Mouse (Mus musculus): ENCODE measurements around the gene Cep152. TPM values are rescaled to one million over a fixed set of nuclear protein-coding genes. Genes with fewer than 3 reads are reported as not detected.

Gene Cep152
- polyA plus RNA-seq, 1 experiment from 2014 or later: 7.0 TPM

- Histone ChIP-seq H3K36me3 (ENCODE audit: control insufficient read depth, insufficient read depth, low read length) (peaks cover 32% of the 10 kb centered on the region), H3K27ac (ENCODE audit: low read length) (no peak overlapping the region), H3K4me3 (ENCODE audit: low read depth, low read length) (no peak overlapping the region), H3K27me3 (ENCODE audit: control insufficient read depth, insufficient read depth, low read length) (no peaks in the 10 kb centered on the region), H3K4me1 (ENCODE audit: control insufficient read depth, insufficient read depth, low read length) (no peaks in the 10 kb centered on the region), H3K9me3 (ENCODE audit: control insufficient read depth, low read depth, low read length) (no peaks in the 10 kb centered on the region), H3K9ac (replicated peaks; ENCODE audit: low read depth, low read length) (no peak overlapping the region), H3K4me2 (replicated peaks; ENCODE audit: low read depth, low read length) (no peak overlapping the region)
- 87% methylated on average over 11 of the region's 11 CpGs for WGBS
- no peak for ATAC-seq (ENCODE audit: insufficient number of reproducible peaks, insufficient read depth, low FRiP score, low read depth)
Observed at GRCm38 (mm10) chr2:125563884-125564283, 61.0 kb downstream of the Cep152 start.

- WGBS: 91% methylated on average over 8 of the region's 8 CpGs
- Histone ChIP-seq H3K27ac (ENCODE audit: low read length) (no peak overlapping the region), H3K36me3 (ENCODE audit: control insufficient read depth, insufficient read depth, low read length) (peaks cover 25% of the 10 kb centered on the region), H3K4me1 (ENCODE audit: control insufficient read depth, insufficient read depth, low read length) (no peaks in the 10 kb centered on the region), H3K9me3 (ENCODE audit: control insufficient read depth, low read depth, low read length) (no peaks in the 10 kb centered on the region), H3K4me3 (ENCODE audit: low read depth, low read length) (no peak overlapping the region), H3K4me2 (replicated peaks; ENCODE audit: low read depth, low read length) (no peak overlapping the region), H3K27me3 (ENCODE audit: control insufficient read depth, insufficient read depth, low read length) (no peaks in the 10 kb centered on the region), H3K9ac (replicated peaks; ENCODE audit: low read depth, low read length) (no peak overlapping the region)
- ATAC-seq (ENCODE audit: insufficient number of reproducible peaks, insufficient read depth, low FRiP score, low read depth): no peak
Observed at GRCm38 (mm10) chr2:125562407-125562806, 62.5 kb downstream of the Cep152 start.

- ATAC-seq (ENCODE audit: insufficient number of reproducible peaks, insufficient read depth, low FRiP score, low read depth): 0 out of 2 replicates have a peak, but pooled peaks have one; percentile 18
- 92% methylated on average over 6 of the region's 6 CpGs for WGBS
Observed at GRCm38 (mm10) chr2:125560037-125560436, 64.9 kb downstream of the Cep152 start.

GRCm38 (mm10) chr2:125558634-125559589 lies 66.0 kb downstream of the Cep152 start:
- WGBS: 75% methylated on average over 19 of the region's 19 CpGs
- no peak overlapping the region for H3K4me2 ChIP-seq (replicated peaks; ENCODE audit: low read depth, low read length)
- H3K27ac ChIP-seq (ENCODE audit: low read length): no peak overlapping the region
- no peak for ATAC-seq (ENCODE audit: insufficient number of reproducible peaks, insufficient read depth, low FRiP score, low read depth)
- no peaks in the 10 kb centered on the region for H3K27me3 ChIP-seq (ENCODE audit: control insufficient read depth, insufficient read depth, low read length)
- H3K36me3 ChIP-seq (ENCODE audit: control insufficient read depth, insufficient read depth, low read length): peaks cover 5% of the 10 kb centered on the region
- H3K4me1 ChIP-seq (ENCODE audit: control insufficient read depth, insufficient read depth, low read length): no peaks in the 10 kb centered on the region
- H3K9me3 ChIP-seq (ENCODE audit: control insufficient read depth, low read depth, low read length): no peaks in the 10 kb centered on the region
- H3K9ac ChIP-seq (replicated peaks; ENCODE audit: low read depth, low read length): no peak overlapping the region
- no peak overlapping the region for H3K4me3 ChIP-seq (ENCODE audit: low read depth, low read length)

More at GRCm38 (mm10) chr2:125560037-125560436, 64.9 kb downstream of the Cep152 start:
- no peaks in the 10 kb centered on the region for H3K9me3 ChIP-seq (ENCODE audit: control insufficient read depth, low read depth, low read length)
- peaks cover 10% of the 10 kb centered on the region for H3K36me3 ChIP-seq (ENCODE audit: control insufficient read depth, insufficient read depth, low read length)
- H3K4me3 ChIP-seq (ENCODE audit: low read depth, low read length): no peak overlapping the region
- no peak overlapping the region for H3K27ac ChIP-seq (ENCODE audit: low read length)
- H3K9ac ChIP-seq (replicated peaks; ENCODE audit: low read depth, low read length): no peak overlapping the region
- no peaks in the 10 kb centered on the region for H3K27me3 ChIP-seq (ENCODE audit: control insufficient read depth, insufficient read depth, low read length)
- H3K4me2 ChIP-seq (replicated peaks; ENCODE audit: low read depth, low read length): no peak overlapping the region
- no peaks in the 10 kb centered on the region for H3K4me1 ChIP-seq (ENCODE audit: control insufficient read depth, insufficient read depth, low read length)

GRCm38 (mm10) chr2:125555830-125556229 lies 69.1 kb downstream of the Cep152 start:
- Histone ChIP-seq H3K4me2 (replicated peaks; ENCODE audit: low read depth, low read length) (no peak overlapping the region), H3K36me3 (ENCODE audit: control insufficient read depth, insufficient read depth, low read length) (no peaks in the 10 kb centered on the region), H3K4me3 (ENCODE audit: low read depth, low read length) (no peak overlapping the region), H3K4me1 (ENCODE audit: control insufficient read depth, insufficient read depth, low read length) (no peaks in the 10 kb centered on the region), H3K9ac (replicated peaks; ENCODE audit: low read depth, low read length) (no peak overlapping the region), H3K9me3 (ENCODE audit: control insufficient read depth, low read depth, low read length) (no peaks in the 10 kb centered on the region), H3K27ac (ENCODE audit: low read length) (no peak overlapping the region), H3K27me3 (ENCODE audit: control insufficient read depth, insufficient read depth, low read length) (no peaks in the 10 kb centered on the region)
- ATAC-seq (ENCODE audit: insufficient number of reproducible peaks, insufficient read depth, low FRiP score, low read depth): no peak
- whole genome bisulfite sequencing: 81% methylated on average over 6 of the region's 6 CpGs

- no peaks in the 10 kb centered on the region for H3K4me1 ChIP-seq (ENCODE audit: control insufficient read depth, insufficient read depth, low read length)
- 56% methylated on average over 1 of the region's 1 CpGs for WGBS
- no peak for ATAC-seq (ENCODE audit: insufficient number of reproducible peaks, insufficient read depth, low FRiP score, low read depth)
Observed at GRCm38 (mm10) chr2:125548806-125549578, 75.9 kb downstream of the Cep152 start.

GRCm38 (mm10) chr2:125544986-125545385 lies 79.9 kb downstream of the Cep152 start:
- Histone ChIP-seq H3K4me3 (ENCODE audit: low read depth, low read length) (no peak overlapping the region), H3K4me1 (ENCODE audit: control insufficient read depth, insufficient read depth, low read length) (no peaks in the 10 kb centered on the region), H3K9me3 (ENCODE audit: control insufficient read depth, low read depth, low read length) (no peaks in the 10 kb centered on the region), H3K27me3 (ENCODE audit: control insufficient read depth, insufficient read depth, low read length) (no peaks in the 10 kb centered on the region), H3K4me2 (replicated peaks; ENCODE audit: low read depth, low read length) (no peak overlapping the region), H3K9ac (replicated peaks; ENCODE audit: low read depth, low read length) (no peak overlapping the region), H3K27ac (ENCODE audit: low read length) (no peak overlapping the region), H3K36me3 (ENCODE audit: control insufficient read depth, insufficient read depth, low read length) (no peaks in the 10 kb centered on the region)
- ATAC-seq (ENCODE audit: insufficient number of reproducible peaks, insufficient read depth, low FRiP score, low read depth): no peak
- WGBS: 85% methylated on average over 3 of the region's 3 CpGs

More at GRCm38 (mm10) chr2:125548806-125549578, 75.9 kb downstream of the Cep152 start:
- no peaks in the 10 kb centered on the region for H3K9me3 ChIP-seq (ENCODE audit: control insufficient read depth, low read depth, low read length)
- no peak overlapping the region for H3K27ac ChIP-seq (ENCODE audit: low read length)
- H3K9ac ChIP-seq (replicated peaks; ENCODE audit: low read depth, low read length): no peak overlapping the region
- no peak overlapping the region for H3K4me2 ChIP-seq (replicated peaks; ENCODE audit: low read depth, low read length)
- H3K4me3 ChIP-seq (ENCODE audit: low read depth, low read length): no peak overlapping the region
- no peaks in the 10 kb centered on the region for H3K36me3 ChIP-seq (ENCODE audit: control insufficient read depth, insufficient read depth, low read length)
- no peaks in the 10 kb centered on the region for H3K27me3 ChIP-seq (ENCODE audit: control insufficient read depth, insufficient read depth, low read length)

GRCm38 (mm10) chr2:125543646-125544045 lies 81.3 kb downstream of the Cep152 start:
- Histone ChIP-seq H3K9ac (replicated peaks; ENCODE audit: low read depth, low read length) (no peak overlapping the region), H3K4me2 (replicated peaks; ENCODE audit: low read depth, low read length) (no peak overlapping the region), H3K27ac (ENCODE audit: low read length) (no peak overlapping the region), H3K9me3 (ENCODE audit: control insufficient read depth, low read depth, low read length) (no peaks in the 10 kb centered on the region), H3K27me3 (ENCODE audit: control insufficient read depth, insufficient read depth, low read length) (no peaks in the 10 kb centered on the region), H3K4me1 (ENCODE audit: control insufficient read depth, insufficient read depth, low read length) (no peaks in the 10 kb centered on the region), H3K36me3 (ENCODE audit: control insufficient read depth, insufficient read depth, low read length) (no peaks in the 10 kb centered on the region), H3K4me3 (ENCODE audit: low read depth, low read length) (no peak overlapping the region)
- no peak for ATAC-seq (ENCODE audit: insufficient number of reproducible peaks, insufficient read depth, low FRiP score, low read depth)
- 77% methylated on average over 1 of the region's 1 CpGs for WGBS

Data from stomach, embryonic 14.5 days (tissue).